Mouse (Mus musculus): ENCODE measurements at regions not wholly inside any gene's neighbourhood (a gene's known extent, or its start where the extent isn't known, plus 50 kb on each side); places are given as distances from the start of the nearest gene placed in this dataset.

DNA sequence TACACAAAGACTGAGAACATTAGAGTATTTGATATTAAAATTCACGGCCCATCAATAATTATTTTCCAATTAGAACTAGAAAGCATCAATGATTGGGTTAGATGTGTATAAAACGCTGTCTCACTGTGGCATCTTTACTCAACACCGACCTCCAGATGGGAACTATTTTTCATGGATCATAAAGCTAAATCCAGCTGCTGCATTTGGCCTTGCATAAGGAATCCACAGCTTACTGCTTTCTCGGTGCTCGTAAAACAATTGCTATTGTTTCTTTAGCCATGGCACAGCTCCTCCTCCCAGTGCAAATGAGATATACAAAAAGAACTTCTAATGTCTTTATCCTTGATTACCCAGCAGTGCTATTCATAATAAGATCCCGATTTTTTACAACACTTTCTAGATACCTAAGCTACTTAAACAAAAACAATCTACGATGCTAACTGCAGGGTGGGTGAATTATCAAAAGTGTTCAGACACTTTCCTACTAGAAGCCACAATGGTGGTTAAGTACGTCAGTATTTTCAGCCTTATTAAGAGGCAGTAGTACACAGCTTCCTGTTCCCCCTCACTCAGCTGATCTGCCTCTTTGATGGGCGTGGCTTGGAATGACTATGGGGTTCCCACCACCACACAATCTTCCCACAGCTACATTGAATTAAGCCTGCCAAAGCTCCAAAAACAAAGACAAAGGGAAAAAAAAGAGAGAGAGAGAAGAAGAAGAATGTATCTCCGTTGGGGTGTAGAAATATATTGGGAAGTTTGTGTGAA lies 134.4 kb upstream of the Zic4 start:
- H3K36me3 ChIP-seq = no peaks in the 10 kb centered on the region
- H3K27me3 ChIP-seq = no peaks in the 10 kb centered on the region
- H3K4me2 ChIP-seq = peak overlapping the region; percentile 35
- H3K9ac ChIP-seq = no peak overlapping the region
- peak; percentile 87 for ATAC-seq (ENCODE audit: low FRiP score, low read depth)
- H3K27ac ChIP-seq (replicated peaks) = peak overlapping the region; percentile 59
- no peaks in the 10 kb centered on the region for H3K9me3 ChIP-seq
- WGBS = 28% methylated on average over 10 of the region's 10 CpGs
- H3K4me3 ChIP-seq = no peak overlapping the region
- peaks cover 7% of the 10 kb centered on the region; the same call in 1 of the 2 replicates for H3K4me1 ChIP-seq (replicated peaks)

GRCm38 (mm10) chr9:91228525-91228924 lies 133.7 kb upstream of the Zic4 start:
- Histone ChIP-seq H3K4me1 (replicated peaks) (peaks cover 7% of the 10 kb centered on the region; the same call in 1 of the 2 replicates), H3K9me3 (no peaks in the 10 kb centered on the region), H3K27ac (replicated peaks) (peak overlapping the region; percentile 25; the same call in 1 of the 2 replicates), H3K36me3 (no peaks in the 10 kb centered on the region), H3K9ac (no peak overlapping the region), H3K4me3 (no peak overlapping the region), H3K27me3 (no peaks in the 10 kb centered on the region), H3K4me2 (peak overlapping the region; percentile 13; the same call in 1 of the 2 replicates)
- 53% methylated on average over 5 of the region's 5 CpGs for WGBS
- no peak; the same call in 1 of the 2 replicates for ATAC-seq (ENCODE audit: low FRiP score, low read depth)

GRCm38 (mm10) chr9:91253886-91254285 lies 108.3 kb upstream of the Zic4 start:
- no peak for ATAC-seq (ENCODE audit: low FRiP score, low read depth)
- no peak overlapping the region for H3K27ac ChIP-seq (replicated peaks)
- WGBS = 73% methylated on average over 1 of the region's 1 CpGs
- no peaks in the 10 kb centered on the region for H3K27me3 ChIP-seq
- no peaks in the 10 kb centered on the region; the same call in 1 of the 2 replicates for H3K9me3 ChIP-seq
- no peak overlapping the region for H3K4me3 ChIP-seq
- H3K4me2 ChIP-seq = no peak overlapping the region
- no peak overlapping the region for H3K9ac ChIP-seq
- no peaks in the 10 kb centered on the region for H3K4me1 ChIP-seq (replicated peaks)
- H3K36me3 ChIP-seq = no peaks in the 10 kb centered on the region

DNA sequence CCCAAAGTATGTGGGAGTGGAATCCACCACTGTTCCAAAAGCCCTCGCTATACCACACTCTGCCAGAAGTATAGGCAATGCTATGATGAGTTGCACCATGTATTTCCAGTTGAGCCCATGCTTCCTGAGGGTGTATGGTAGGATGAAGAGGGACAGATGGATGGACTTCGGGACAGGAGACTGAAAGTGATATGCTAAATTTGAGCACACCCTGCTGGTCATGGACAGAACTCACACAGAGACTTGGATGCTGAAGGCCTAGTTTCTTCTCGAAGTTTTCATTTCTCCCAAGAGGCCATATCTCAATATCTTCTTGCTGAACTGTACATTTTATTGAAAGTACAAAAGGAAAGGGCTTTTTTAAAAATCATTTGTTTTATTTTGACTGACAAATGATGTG lies 70.9 kb upstream of the Zic4 start:
- Histone ChIP-seq H3K27ac (replicated peaks) (no peak overlapping the region), H3K9me3 (no peaks in the 10 kb centered on the region), H3K27me3 (no peaks in the 10 kb centered on the region), H3K9ac (no peak overlapping the region), H3K4me2 (no peak overlapping the region), H3K36me3 (no peaks in the 10 kb centered on the region), H3K4me1 (replicated peaks) (no peaks in the 10 kb centered on the region), H3K4me3 (no peak overlapping the region)
- no peak for ATAC-seq (ENCODE audit: low FRiP score, low read depth)
- WGBS = 79% methylated on average over 3 of the region's 3 CpGs
